Mouse (Mus musculus): ENCODE measurements around the gene Mex3d. TPM values are rescaled to one million over a fixed set of nuclear protein-coding genes. Genes with fewer than 3 reads are reported as not detected.

Mex3d gene
- total RNA-seq, 2 experiments from 2014 or later = 3.4 to 4.5 TPM

GRCm38 (mm10) chr10:80389185-80389708 is 1.8 kb upstream of the Mex3d start:
- no peak for DNase-seq
- intact Hi-C loops (cut with DNase I) = no loop called here

- no peak for DNase-seq
- intact Hi-C loops (cut with DNase I) = no loop called here
These were observed 1.3 kb upstream of the Mex3d start for GRCm38 (mm10) chr10:80388731-80389130.

- intact Hi-C loops (cut with DNase I) = no loop called here
- DNase-seq = no peak
These were observed 556 bp downstream of the Mex3d start for GRCm38 (mm10) chr10:80386735-80387471.

- no peak for DNase-seq
- intact Hi-C loops (cut with DNase I) = no loop called here
These were observed 1.4 kb downstream of the Mex3d start for GRCm38 (mm10) chr10:80385811-80386734.

- intact Hi-C loops (cut with DNase I) = no loop called here
- no peak for DNase-seq
These were observed 2.1 kb downstream of the Mex3d start for GRCm38 (mm10) chr10:80385310-80385709.

- no peak for DNase-seq
- intact Hi-C loops (cut with DNase I) = no loop called here
These were observed 2.8 kb downstream of the Mex3d start for GRCm38 (mm10) chr10:80384709-80385108.

- intact Hi-C loops (cut with DNase I) = no loop called here
- no peak for DNase-seq
These were observed 3.3 kb downstream of the Mex3d start for GRCm38 (mm10) chr10:80384115-80384639.

- no peak for DNase-seq
- intact Hi-C loops (cut with DNase I) = no loop called here
These were observed 4.0 kb downstream of the Mex3d start for GRCm38 (mm10) chr10:80383431-80383830.

DNA sequence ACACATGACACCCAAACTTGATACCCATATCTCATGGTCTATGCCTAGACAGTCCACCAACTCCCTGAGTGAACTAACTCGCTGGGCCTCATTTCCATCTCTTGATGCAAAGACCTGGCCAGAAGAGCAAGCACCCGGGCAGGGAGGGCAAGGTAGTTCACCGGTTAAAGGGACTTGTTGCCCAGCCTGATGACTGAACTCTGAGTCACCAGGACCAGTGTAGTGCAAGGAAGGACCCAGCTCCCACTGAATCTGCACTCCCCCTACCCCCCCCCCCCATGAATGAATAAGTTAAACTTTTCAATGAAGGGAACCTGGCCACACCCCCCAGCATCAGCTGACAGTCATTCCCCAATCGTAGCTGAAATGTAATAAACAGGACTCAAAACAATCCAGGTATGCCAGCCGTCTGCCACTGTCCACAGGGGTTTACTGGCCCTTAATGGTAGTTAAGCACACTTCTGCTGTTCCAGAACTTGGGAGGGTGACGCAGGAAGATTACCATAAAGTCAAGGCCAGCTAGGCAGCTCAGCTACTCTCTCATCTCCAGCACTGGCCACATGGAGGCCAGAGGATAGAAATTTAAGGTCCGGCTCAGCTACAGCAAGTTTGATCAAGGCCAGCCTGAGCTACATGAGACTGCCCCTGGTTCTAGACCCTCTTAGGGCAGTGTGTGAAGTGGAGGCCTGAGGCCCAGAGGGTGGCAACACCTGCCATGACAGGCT is 4.7 kb downstream of the Mex3d start:
- DNase-seq = no peak
- intact Hi-C loops (cut with DNase I) = no loop called here

DNA sequence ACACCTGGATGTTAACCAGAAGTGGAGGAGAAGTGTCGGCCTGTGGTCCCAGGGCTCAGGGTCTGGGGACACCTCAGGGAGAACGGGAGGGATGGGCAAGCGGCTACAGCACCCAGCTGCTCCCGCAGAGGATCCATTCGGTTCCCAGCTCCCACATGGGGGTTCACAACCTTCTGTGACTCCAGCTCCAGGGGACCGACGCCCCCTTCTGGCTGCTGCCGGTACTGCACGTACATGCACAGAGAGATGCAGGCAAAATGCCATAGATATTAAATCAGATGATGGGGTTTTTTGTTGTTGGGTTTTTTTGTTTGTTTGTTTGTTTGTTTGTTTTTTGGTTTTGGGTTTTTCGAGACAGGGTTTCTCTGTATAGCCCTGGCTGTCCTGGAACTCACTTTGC is 9.7 kb downstream of the Mex3d start:
- intact Hi-C loops (cut with DNase I) = no loop called here
- DNase-seq = no peak

GRCm38 (mm10) chr10:80376160-80376559 is 11.3 kb downstream of the Mex3d start:
- intact Hi-C loops (cut with DNase I) = no loop called here

GRCm38 (mm10) chr10:80374063-80374462 is 13.4 kb downstream of the Mex3d start:
- peak in 1 of 2 experiments; percentile 52 for DNase-seq
- intact Hi-C loops (cut with DNase I) = loop anchor here (1.0 to 2.0 kb wide), 2 partner anchors 23 to 79 kb away; partner anchors contain the start of gene Apc2

More at GRCm38 (mm10) chr10:80376160-80376559, 11.3 kb downstream of the Mex3d start:
- DNase-seq = peak; percentile 85 to 91

DNA sequence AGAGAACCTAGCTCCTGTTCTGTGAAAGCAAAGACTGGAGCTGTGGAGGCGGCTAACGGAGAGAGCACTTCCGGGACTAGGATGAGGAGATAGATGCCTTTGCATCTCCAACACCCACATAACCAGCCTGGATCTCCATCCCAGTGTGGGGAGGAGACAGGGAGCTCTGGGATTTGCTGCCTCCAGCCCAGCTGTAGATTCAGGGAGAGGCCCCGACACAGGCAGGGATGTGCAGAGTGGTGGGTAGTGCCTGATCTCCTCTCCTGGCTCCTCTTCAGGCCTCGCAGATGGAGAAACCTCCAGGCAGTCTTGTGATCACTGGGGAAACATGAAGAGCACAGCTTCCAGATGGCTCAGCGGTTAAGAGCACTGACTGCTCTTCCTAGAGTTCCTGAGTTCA is 14.8 kb downstream of the Mex3d start:
- DNase-seq = no peak
- intact Hi-C loops (cut with DNase I) = no loop called here

DNA sequence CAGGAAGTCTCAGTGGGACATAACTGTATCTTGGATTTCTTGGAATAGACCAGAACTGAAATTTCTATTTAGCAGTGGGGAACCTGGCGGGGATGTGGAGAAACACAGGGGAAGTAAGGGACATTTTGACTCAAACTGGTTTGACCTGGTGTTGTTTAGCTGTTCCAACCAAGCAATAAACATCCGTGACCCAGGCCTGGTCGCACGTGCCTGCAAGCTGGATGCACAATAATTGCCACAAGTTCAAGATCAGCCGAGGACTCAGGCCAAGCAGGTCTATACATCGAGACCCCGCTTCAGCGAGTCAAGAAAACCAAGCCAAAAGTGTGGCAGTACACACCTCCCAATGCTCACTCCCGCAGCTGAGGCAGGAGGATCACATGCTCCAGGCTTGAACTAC is 15.5 kb downstream of the Mex3d start:
- no peak for DNase-seq
- intact Hi-C loops (cut with DNase I) = no loop called here

DNA sequence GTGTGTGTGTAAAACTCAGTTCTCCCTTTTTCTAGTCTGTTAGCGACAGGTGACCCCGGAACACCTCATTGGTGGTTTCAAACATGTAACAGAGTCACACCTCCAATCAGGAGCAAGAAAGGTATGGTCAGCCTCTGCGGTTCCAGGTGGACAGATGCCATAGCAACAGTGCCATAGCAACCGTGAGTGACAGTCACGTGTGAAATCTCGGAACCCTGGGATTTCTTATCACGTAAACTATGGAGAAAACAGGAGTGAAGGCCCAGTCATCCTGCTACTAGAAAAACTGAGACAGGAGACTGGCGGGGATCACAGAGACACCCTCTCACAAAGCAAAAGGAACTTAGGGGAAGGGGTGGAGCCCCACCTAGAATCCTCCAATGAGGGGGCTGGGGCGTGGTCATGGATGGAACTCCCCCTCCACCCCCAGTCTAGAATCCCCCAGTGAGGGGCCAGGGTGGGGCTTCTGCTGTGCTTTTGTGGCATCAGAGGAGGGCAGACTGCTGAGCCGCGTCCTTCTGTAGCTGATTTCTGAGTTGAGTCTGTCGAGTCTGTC is 16.0 kb downstream of the Mex3d start:
- intact Hi-C loops (cut with DNase I) = no loop called here
- DNase-seq = no peak

- intact Hi-C loops (cut with DNase I) = no loop called here
- no peak for DNase-seq
These were observed 17.3 kb downstream of the Mex3d start for GRCm38 (mm10) chr10:80369995-80370747.

GRCm38 (mm10) chr10:80368392-80368791 is 19.1 kb downstream of the Mex3d start:
- no peak for DNase-seq
- intact Hi-C loops (cut with DNase I) = no loop called here

DNA sequence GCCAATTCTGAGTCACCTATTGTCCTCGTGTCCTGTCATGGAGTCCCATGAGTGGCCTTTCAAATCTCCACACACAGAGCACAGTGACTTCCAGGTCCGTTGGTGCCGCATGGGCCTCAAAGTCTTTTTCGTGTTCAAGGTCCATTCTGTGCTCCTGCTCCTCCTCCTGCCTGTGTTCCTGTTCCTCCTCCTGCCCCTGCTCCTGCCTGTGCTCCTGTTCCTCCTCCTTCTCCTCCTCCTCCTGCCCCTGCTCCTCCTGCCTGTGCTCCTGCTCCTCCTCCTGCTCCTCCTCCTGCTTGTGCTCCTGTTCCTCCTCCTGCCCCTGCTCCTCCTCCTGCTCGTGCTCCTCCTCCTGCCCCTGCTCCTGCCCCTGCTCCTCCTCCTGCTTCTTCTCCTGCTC is 19.5 kb downstream of the Mex3d start:
- no peak for DNase-seq
- intact Hi-C loops (cut with DNase I) = loop anchor here (1.0 kb wide), 1 partner anchor 39 kb away; the partner anchor contains the start of genes Pcsk4 and Reep6

DNA sequence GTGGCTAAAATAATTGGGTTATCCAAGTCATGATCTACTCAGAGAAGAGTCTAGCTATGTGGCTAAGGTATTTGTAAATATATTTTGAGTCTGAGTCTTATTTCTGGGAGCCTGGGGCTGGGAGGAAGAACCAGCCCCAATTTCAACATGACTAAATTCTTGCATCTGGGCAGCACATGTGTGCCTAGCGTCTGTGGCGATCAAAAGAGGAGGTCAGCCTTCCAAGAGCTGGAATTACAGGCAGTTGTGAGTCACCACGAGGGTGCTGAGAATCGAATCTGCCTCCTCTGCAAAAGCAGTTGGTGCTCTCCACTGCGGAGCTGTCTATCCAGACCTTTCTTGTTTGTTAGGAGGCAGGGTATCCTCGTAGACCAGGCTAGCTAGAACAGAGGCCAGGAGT is 21.7 kb downstream of the Mex3d start:
- intact Hi-C loops (cut with DNase I) = no loop called here
- no peak for DNase-seq
